Mouse (Mus musculus) fat pad, adult 2 months (tissue): Measurements from ENCODE around the gene Zfp148.
"Not testable (repeated sequence)": the region's sequence is repeated elsewhere in the genome, so short reads cannot be mapped to it uniquely, and the experiment has no call there.

Experiments used
- DNase-seq: peaks from one replicate; pipeline ENCODE4 v3.0.0-alpha.2; 2011; ENCODE audit warnings: low read depth, low spot score; ENCODE audit errors: extremely low read depth

The Zfp148 gene

DNA sequence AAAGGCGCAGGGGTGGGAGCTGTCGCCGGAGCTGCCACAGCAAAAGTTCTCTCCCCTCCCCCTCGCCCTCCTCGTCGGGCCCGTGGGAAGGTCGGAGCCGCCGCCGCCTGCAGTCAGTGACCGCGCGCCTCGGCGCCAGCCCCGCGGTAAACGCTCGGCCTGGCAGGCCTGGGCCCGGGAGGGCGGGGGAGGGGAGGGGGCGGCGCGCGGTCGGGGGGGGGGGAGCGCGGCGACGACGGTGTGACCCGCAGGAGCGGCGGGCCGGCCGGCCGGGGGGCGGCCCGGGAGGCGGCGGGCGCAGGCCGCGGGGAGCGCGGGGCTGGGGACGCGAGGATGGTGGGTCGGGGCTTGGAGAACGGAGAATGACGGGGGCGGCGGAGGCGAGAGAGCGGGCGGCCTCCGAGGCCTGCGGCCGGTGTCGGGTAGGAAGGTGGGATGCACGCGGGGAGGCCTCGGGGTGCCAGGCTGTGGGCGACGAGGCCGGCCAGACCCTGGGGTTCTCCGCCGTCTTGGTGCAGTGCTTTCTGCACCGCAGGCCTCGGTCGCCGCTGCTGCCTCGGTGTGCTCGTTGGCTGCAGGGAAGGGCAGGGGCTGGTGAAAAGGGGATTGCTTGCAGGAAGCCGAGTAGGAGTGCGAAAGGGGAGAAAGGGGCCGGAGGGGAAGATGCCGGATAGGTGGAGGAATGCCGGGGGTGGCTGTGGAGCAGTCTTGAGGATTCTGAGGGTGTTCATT, 412 bp downstream of the Zfp148 start:
- DNase-seq: no peak

DNA sequence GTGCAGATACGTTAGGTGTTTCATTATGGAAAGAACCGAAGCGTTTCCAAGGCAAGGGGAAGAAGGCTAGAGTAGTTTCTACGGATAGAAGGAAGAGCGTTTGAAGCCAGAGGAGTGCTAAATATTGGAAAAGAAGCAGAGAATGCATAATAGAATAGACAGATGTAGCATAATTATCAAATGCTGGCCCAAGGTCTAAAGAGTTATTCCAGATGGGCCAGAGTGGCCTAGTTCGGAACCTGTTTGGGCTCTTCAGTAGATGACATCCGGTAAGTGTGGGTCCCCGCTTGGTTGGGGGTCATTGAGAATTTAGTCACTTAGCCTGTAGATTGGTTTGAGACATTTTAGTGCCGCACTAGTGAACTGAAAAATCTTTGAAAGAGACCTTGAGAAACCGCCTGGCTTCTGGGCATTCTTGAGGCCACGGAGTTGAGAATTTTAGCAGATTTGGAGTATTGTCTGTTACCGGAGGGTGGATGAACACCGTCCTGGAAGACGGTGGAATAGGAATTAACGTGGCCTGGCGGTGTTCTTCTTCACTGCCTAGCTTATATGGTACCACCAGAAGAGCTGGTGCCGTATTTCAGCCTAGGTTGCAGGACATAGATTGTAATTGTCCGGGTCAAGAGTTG, 1.1 kb downstream of the Zfp148 start:
- DNase-seq: no peak

DNA sequence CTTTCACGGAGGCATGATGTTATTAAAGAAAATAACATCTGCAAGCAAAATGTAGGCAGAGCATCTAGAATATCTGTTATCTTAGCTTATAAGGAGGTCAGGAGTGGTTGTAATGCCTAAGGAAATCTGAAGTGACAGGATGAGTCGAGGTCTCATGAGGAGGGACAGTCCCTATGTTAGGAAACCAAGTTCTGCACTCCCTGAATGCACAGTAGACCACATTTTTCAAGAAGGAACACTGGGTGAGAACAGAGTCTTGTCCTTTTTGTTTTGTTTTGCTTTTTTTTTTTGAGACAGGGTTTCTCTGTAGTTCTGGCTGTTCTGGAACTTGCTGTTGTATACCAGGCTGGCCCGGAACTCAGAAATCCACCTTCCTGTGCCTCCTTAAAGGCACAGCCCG, 1.7 kb downstream of the Zfp148 start:
- no peak for DNase-seq

DNA sequence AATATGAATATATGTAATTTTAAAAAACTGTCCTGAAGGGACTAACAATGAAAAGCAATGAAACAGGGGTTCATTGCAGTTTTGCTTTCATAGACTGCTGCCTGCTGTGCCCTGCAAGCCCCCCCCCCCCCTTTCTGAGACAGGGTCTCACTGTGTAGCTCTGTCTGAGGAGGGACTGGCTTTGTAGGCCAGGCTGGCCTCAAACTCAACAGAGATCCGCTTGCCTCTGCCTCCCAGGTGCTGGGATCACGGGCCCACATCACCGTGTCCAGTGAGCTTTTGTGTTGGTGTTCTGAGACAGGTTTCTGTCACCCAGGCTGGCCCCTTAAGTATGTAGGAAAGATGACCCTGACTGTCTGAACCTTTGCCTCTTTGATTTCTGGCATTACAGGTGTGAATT, 2.9 kb downstream of the Zfp148 start:
- no peak for DNase-seq

DNA sequence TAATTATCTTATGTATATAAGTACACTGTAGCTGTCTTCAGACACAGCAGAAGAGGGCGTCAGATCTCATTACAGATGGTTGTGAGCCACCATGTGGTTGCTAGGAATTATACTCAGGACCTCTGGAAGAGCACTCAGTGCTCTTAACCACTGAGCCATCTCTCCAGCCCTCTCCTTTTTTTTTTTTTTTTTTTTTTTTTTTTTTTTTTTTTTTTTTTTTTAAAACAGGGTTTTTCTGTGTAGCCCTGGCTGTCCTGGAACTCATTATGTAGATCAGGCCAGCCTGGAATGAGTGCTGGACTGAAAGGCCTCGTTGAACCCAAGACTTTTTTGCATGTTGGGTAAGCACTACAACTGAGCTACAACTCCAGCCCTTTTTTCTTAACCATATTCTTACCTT, 3.4 kb downstream of the Zfp148 start:
- not testable (repeated sequence) for DNase-seq

DNA sequence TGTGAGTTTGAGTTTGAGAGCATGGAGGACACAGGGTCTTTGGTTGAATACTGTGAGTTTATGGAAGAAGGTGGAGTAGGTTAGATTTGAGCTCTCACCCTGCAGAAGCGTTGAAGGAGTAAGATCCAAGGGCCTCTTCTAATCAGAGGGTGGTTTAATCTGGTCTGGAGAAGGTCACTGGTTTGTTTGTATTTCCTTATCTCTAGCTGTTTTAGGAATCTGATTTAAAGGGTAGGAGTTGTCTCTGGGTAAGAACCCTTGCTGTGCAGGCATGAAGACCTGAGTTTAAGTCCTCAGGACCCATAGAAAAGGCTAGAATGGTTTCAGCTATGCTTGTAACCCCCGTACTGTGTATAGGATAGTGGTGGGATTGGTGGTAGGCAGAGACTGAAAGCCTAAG, 6.4 kb downstream of the Zfp148 start:
- DNase-seq: no peak

DNA sequence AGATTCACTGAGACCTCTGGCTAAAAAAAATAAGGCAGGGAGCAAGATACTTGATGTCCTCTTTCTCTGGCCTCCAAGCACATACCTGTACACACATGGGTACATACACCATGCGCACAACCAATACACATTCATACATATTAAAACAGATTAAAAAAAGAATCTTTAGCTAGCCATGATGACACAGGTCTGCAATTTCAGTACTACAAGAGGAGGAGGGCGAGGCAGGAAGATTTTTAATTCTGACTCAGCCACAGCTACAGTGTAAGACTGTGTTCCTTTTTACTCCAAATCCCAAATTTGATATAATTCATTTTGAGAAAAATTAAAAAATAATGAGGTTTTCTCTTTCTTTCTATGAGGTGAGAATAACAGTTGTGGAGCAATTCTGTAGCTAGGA, 6.8 kb downstream of the Zfp148 start:
- no peak for DNase-seq

DNA sequence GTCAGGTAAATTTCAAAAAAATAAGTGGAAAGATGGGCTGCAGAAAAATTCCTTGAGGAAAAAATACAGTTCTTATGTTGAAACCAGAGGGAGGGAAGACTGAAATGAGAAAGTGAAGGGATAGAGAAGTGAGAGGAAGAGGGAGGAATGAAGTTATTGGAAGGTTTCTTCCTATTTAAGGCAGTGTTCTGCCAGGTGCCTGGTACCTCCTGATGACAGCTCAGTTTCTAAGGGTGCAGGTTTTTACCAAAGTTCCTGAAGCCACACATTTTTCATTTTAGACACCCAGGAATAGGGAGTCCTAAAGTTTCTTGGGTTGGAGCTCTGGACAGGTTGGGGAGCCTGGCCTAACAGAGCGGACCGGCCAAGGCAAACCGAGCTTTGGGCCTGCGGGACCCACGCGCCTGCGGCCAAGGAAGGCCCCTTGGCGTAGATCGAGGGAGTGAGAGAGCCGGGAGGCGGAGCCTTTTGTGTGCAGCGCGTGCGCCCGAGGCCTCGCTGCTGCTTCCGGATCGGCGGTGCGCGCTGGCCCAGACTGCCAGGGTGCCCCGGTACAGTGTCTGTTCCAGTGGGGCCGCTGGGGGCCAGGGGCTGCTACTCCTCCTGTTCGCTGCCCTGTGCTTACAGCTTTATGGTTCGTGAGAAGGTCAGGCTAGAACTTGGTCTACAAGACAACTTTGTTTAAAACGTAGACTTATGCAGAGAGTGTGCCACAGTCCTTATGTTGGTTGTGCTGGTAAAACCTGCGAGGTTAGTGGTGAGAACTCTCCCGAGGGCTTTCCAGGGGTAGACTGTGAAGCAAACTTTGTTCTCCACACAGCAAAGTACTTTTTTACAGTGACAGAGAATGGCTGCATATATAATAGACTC, 19.5 kb downstream of the Zfp148 start:
- no peak for DNase-seq

DNA sequence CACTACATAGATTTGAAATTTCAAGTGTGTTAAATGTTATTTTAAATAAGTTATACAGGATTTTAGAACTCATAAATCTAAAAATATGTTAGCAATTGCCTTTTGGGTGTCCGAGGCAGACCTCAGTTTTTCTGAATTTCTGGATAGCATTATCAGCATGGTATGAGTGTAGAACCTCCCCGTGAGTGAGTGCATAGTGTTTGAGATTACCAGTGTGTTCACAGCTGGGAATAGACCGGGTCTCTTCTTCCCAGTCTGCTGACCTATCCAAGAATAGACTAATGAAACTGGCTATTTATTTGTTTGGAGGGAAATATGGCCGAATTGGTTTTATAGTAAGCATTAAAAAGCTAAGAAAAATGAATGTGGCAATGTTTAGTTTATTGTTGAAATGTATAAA, 20.3 kb downstream of the Zfp148 start:
- no peak for DNase-seq

DNA sequence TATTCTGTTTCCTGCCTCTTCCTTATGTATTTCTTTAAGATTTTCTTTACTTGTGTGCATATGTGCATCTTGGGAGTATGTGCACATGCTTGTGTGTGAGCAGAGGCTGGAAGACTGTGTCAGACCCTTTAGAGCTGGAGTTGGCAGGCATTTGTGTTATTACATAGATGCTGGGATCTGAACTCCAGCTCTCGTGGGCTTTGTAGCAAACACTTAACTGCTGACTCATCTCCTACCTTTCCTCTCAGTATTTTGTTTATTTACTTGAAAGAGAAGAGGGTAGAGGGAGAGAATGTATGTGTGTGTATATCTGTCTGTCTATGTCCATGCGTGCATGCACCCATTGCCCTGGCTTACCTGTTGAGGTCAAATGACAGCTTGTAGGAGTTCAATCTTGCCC, 22.6 kb downstream of the Zfp148 start:
- DNase-seq: no peak

DNA sequence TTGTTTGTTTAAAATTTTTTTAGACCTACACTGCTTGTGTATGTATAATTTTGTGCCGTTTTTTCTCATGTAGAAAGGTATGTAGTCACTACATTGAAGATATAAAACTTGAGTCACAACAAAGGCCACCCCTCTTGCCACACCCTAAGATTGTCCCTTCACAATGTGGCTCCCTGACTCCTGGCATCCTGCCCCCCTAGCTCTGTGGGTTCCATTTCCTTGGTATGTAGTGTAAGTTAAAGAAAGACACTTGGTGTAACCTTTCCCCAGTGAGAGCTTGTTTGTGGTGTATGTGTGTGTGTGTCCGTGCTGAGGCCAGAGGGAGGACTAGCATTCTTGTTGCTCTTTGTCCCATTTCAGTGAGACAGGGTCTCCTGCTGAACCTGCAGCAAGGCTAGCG, 23.4 kb downstream of the Zfp148 start:
- DNase-seq: no peak

DNA sequence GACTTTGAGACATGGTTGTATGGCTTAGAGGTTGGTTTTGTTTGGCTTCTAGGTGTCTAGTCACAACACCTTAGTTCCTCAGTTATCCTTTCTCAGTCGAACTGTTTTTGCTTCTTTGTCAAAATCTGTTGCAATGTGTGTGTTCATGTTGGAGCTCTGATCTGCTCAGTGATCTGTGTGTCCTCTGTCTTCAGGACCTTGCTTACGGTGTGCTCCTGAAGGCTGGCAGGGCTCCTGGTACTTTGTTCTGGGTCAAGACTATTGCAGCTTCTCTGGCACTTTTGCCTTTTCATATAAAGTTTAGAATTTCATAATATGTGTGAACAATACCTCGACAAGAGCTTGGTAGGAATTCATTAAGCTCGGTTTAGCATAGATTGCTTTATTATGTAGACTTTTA, 24.9 kb downstream of the Zfp148 start:
- DNase-seq: peak; percentile 71

DNA sequence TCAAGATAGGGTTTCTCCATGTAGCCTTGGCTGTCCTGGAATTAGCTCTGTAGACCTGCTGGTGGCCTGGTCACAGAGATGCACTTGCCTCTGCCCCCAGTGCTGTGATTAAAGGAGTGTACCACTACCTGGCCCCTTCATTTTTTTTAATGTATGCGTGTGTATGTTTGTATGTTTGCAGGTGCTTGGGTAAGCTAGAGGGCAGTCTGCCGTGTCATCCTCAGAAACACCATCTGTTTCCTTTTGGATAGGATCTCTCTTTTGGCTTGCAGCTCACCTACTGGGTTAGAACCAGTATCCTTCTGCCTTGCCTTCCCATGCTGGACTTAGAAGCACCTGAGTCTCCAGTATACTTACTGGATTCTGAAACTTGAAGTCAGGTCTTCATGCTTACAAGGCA, 29.5 kb downstream of the Zfp148 start:
- DNase-seq: no peak

DNA sequence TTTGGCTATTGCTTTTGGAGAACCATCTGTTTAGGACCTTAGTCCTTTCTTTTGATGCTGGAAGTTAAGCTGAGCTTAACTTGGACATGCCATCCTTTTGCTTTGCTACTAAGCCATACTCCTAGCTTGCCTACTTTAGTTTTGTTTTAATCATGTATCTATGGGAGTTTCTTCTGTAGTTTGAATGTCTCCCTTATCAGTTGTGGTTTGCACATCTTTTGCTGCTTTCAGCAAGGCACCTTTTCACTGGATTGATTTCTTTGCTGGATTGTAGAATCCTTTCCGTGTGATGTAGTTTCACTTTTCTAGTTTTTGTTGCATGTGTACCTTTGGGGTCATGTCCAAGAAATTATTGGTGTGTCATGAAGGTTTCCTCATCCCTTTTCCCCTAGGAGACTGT, 30.0 kb downstream of the Zfp148 start:
- no peak for DNase-seq

DNA sequence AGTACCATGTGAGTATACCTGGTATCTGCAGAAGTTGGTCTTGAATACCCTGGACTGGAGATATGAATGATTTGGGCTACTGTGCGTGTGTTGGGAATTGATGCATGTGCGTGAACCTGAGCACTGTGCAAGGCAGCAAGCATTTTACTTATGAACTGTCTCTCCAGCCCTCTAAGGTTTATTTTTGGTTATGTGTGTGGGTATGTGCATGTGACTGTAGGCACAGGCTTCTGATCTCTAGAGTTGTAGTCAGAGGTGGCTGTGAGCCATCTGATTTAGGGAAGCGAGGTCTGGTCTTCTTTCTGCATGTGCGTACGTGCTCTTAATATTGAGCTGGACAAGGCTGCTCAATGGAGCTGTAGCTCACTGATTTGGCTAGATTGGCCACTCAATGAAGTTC, 33.6 kb downstream of the Zfp148 start:
- DNase-seq: no peak

DNA sequence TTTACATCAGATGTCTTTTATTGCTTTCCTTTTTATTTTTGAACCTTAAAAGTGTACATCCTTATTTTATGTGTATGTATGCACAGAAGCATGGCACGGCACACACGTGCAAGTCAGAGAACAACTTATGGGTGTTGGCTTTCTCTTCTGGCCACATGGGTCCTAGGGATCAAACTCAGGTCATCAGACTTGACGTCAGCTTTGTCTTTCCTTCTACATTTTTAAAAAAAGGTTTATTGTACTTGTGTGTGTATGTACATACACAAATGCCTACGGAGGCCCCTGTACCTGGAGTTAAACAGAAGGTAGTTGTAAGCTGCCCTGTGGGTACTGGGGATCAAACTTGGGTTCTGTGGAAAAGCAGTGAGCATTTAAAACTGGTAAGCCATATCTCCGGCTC, 35.0 kb downstream of the Zfp148 start:
- DNase-seq: no peak

DNA sequence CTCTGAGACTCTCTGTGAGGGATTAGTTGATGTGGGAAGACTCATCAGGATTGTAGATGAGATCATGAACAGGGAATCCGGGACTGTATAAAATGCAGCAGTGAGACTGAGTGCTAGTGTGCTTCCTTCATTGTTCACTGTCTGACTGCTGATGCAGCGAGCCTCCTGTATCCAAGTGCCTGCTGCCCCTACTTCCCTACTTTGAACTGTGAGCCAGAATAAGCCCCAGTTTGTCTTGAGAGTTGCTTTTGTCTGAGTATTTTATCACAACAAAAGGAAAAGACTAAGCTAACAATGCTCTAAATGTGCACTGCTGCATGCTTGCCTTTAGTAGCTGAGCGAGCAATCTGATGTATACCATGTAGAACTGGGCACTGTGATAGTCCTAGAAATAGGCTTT, 47.7 kb downstream of the Zfp148 start:
- DNase-seq: no peak

DNA sequence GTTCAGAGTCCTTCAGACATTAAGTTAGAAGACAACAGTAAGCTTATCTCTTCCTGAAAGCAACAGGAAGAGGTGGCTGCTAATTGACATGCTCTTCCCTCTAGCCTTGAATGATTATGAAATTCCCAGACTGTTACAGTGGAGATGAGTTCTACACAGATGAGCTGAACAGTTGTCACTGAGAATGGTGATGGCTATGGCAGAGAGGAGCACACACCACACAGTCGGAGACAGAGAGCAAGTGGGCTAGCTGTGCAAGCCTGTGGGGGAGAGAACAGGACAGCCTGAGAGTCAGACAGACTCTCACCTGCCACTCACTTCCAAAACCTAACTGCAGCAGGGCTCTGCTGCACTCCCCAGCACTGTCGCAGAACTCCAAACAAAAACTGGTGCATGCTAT, 51.0 kb downstream of the Zfp148 start:
- DNase-seq: no peak

DNA sequence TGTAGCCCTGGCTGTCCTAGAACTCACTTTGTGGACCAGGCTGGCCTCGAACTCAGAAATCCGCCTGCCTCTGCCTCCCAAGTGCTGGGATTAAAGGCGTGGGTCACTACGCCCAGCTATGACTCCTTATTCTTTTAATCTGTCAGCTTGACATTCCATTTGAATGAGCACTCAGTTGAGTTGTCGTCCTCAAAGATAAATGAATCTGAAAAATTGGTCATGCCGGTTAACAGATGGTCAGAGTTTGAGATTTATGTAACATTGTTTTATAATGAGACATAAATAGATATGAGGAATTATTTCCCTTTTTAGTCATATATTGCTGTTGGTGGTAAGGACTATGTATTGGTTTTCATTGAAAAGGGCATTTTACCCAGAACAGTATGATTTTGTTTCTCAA, 60.4 kb downstream of the Zfp148 start:
- no peak for DNase-seq

DNA sequence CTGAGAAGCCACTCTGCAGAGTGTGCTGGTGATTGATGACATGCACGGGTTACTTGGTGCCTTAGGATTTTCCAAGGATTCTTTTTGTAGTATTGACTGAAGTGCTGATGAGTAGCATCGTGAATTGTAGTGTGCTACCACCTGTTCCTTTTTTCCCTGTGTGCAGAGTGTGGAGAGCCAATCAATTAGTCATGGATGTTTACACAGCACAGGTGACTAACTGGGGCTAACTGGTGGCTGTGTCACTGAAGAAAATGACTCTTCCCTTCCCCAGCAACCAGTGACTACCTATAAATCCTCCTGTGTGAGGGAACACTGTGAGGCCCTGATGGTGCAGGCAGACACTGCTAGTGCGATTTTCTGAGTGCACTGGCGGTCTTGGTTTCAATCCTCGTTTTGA, 66.2 kb downstream of the Zfp148 start:
- DNase-seq: no peak

DNA sequence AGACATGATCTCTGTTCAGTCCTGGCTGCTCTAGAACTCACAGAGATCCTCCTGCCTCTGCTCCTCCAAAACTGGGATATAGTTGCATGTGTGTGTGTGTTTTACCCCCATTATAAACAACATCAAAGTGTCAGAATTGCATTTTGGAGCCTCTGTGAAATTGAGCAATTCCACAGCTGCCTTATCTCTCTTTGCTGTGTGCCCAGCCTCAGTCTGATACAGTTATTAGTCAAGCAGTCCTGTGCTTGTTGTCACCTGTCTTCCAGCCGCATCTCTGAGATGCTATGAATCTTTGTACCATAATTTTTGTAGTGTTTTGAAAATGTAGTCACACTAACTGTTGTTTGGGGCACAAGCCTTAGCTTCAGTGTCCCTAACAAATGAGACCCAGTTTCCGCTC, 73.2 kb downstream of the Zfp148 start:
- no peak for DNase-seq

DNA sequence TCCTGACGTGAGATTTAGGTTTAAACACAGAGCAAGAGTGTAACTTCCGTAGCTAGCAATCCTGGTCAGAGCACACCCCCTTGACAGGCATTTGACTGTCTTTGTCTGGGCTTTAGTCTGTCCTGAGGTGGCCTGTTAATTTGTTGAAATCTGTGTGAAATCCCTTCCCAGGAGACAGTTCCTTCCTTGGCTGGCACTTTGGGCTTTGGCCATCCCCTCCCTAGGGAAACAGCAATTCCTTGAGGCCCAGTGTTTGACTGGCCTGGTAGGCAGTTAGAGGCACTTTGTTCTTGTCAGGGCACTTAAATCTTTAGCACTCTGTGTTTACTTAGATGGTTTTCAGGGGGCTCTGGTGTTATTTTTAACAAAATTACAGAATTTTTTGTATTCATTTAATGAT, 73.7 kb downstream of the Zfp148 start:
- no peak for DNase-seq
